Mouse (Mus musculus) liver, adult 2 months (tissue): ENCODE results near the gene Asphd1.

Experiments
- CTCF ChIP-seq: fragments of 200-500 bp; IDR thresholded peaks from 2 replicates; pipeline ENCODE4 v1.5.1; 2011; ENCODE audit warnings: low read depth, low read length, control low read depth
- POLR2A ChIP-seq: fragments of 200-500 bp; IDR thresholded peaks from 2 replicates; pipeline ENCODE4 v1.6.1; 2011; ENCODE audit warnings: low read length, control low read depth; ENCODE audit not compliant: insufficient read depth; ENCODE audit errors: extremely low read depth

- TF ChIP-seq CTCF = no peak
- TF ChIP-seq POLR2A = no peak
Measured at GRCm38 (mm10) chr7:126967361-126967760, 18.0 kb upstream of the Asphd1 start.
